Mouse (Mus musculus) brain, adult 10 weeks (tissue): ENCODE results near the gene C1d. TPM values are rescaled to one million over a fixed set of nuclear protein-coding genes. Genes with fewer than 3 reads are reported as not detected.

ENCODE experiments used
- polyA plus RNA-seq: library from polyadenylated mRNA; stranded (reverse); fragments of 350-450 nt; fragmentation: Illumina TruSeq; extraction: RNeasy Lipid Tissue Mini Kit (QIAGEN cat#74804); gene quantifications from one replicate; pipeline ENCODE4 v1.2.3, GENCODE M21; 2015; ENCODE audit warnings: low read depth, low replicate concordance

Gene C1d
- polyA plus RNA-seq = 126 TPM

GRCm38 (mm10) chr11:17257443-17257842 lies at the start of gene C1d:
Gene C1d, plus strand, starts transcription at chr11:17257579.

GRCm38 (mm10) chr11:17211258-17212140 lies 45.9 kb upstream of the C1d start, which contains the start of gene Pno1:
Gene Pno1, minus strand, starts transcription at chr11:17211568.

Other genes with a start within 250 kb of the C1d start
- 104 TPM for gene Cnrip1, start 206.0 kb upstream of the C1d start, polyA plus RNA-seq
- 9.2 TPM for gene Plek, start 205.2 kb upstream of the C1d start, polyA plus RNA-seq
- gene Ppp3r1, start 98.3 kb upstream of the C1d start, polyA plus RNA-seq = 824 TPM
- 12.6 TPM for gene Wdr92, start 75.5 kb upstream of the C1d start, polyA plus RNA-seq
- 45.6 TPM for gene Pno1, start 46.0 kb upstream of the C1d start, polyA plus RNA-seq